Mouse (Mus musculus) right cerebral cortex, postnatal 25 days (tissue): ENCODE measurements around the gene Slc9a8.
A peak's percentile ranks its signal among the peaks of the same experiment; 100 is the strongest.
"Not testable (repeated sequence)": the region's sequence is repeated elsewhere in the genome, so short reads cannot be mapped to it uniquely, and the experiment has no call there.

Experiments
- DNase-seq: peaks from one replicate; pipeline ENCODE4 v3.0.0; 2022

Slc9a8 gene

DNA sequence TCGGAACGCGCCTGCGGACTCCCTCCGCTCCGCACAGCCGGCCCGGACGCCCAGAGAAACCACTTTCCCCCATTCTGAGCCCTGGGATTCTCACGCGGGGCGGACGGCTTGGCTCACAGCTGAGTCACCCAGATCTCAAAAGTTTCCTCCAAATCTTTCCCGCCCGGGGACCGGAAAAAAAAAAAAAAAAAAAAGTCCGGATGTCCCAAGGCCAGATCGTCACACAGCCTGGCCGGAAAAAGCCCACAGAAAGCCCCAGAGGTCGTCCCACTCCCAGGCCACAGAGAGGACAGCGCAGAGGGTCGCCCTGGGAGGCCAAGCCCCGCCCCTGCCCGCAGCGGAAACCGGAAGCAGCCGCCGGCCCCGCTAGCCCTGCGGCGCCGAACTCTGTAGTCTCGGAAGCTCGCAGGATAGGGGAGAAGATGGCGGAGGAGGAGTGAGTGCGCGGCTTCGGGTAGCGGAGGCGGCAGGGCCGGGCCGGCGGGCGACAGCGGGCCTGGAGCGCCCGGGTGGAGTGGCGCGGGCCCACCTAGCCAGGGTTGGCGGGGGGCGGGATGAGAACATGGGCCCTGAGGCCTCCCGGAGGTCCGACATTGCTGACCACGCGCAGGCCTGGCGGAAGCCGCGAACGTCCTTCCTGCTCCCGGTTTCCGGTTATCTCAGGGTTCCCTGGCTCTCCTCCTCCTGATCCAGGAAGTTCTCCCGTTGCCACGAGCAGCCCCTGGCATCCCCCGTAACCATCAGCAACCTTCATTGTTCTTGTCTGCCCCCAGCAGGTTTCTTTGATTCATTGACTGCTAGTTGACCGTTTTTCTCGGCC lies at the start of gene Slc9a8:
Gene Slc9a8 (plus strand): TSS at position 383 of the 820 bp plus-strand sequence.
- peak; percentile 95 for DNase-seq

- peak; percentile 42 for DNase-seq
Measured at GRCm38 (mm10) chr2:167373266-167373665, 48.2 kb upstream of the Slc9a8 start.

- peak; percentile 21 for DNase-seq
Measured at GRCm38 (mm10) chr2:167374191-167374805, 47.2 kb upstream of the Slc9a8 start.

DNA sequence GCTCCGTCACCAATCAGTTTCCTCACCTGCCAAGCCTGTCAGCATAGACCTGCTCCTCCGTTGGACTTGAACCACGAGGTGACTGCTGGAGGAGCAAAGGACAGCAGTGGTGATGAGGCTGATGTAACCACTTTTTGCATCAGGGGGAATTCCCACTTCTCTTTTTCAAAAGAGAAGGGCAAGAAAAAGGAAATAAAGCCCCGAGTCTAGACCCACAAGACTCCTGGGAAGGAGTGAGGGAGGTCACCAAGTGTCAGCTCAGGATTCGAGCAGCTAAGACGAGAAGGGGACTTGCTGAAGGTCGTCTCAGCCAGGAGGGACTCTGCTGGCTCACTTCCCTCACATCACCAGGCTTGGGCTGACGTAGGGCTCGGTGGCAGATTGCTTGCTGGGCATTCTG lies 46.4 kb upstream of the Slc9a8 start:
- DNase-seq, result no peak

DNA sequence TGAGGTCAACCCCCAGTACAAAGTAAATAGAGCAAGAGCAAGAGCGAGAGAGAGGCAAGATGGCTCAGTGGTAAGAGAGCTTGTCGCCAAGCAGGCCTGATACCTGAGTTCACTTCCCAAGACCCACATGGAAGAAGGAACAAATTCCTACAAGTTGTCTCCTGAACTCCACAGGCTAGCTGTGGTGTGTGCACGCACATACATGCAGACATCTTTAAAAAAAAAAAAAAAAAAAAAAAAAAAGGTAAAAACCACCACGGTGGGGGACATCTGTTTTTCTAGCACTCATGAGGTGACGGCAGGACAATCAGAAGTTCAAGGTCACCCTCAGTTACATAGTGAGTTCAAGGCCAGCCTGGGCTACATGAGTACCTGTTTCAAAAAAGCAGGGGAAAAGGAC lies 45.8 kb upstream of the Slc9a8 start:
- DNase-seq, result no peak

DNA sequence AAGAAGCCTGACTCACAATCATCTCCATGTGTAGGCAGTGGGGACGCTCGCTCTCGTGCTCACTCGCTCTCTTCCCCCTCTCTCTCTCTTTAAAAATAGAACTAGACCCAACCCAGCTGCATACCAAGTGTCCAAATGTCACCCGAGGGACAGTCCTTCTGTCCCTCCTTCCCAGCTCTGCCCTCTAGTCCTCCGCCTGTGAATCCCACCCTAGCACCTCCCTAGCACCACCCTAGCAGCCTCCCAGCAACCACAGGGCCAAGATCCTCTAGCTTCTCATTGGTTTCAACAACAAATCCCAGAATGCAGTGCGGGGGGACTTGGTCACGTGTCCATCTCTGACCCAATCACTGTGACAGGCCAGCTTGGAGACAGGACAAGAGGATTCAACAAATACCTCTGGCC lies 45.4 kb upstream of the Slc9a8 start:
- DNase-seq, result peak; percentile 25

- DNase-seq, result no peak
Measured at GRCm38 (mm10) chr2:167377697-167378096, 43.8 kb upstream of the Slc9a8 start.

- no peak for DNase-seq
Measured at GRCm38 (mm10) chr2:167378972-167379371, 42.5 kb upstream of the Slc9a8 start.

GRCm38 (mm10) chr2:167380615-167381285 lies 40.8 kb upstream of the Slc9a8 start:
- DNase-seq, result no peak

- no peak for DNase-seq
Measured at GRCm38 (mm10) chr2:167381596-167381995, 39.9 kb upstream of the Slc9a8 start.

GRCm38 (mm10) chr2:167382389-167382788 lies 39.1 kb upstream of the Slc9a8 start:
- DNase-seq, result no peak

- no peak for DNase-seq
Measured at GRCm38 (mm10) chr2:167383666-167384083, 37.8 kb upstream of the Slc9a8 start.

DNA sequence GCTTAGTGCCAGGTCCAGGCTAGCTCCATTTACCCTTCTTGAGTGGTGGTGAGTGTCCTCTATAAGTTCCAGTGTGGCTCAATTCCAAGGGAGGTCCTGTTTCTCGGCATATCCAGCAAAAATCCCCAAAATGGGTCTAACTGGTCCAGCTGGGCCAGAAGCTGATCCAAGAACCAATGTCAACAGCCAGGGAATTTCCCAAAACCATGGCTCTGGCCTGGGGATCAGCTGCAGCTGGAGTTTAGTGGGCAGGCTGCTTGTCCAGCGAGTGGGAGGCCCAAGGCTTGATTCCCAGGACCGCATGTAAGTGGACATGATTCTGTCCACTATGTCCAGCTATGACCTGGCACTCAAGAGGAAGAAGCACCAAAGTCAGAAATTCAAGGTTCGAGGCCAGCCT lies 35.1 kb upstream of the Slc9a8 start:
- no peak for DNase-seq

DNA sequence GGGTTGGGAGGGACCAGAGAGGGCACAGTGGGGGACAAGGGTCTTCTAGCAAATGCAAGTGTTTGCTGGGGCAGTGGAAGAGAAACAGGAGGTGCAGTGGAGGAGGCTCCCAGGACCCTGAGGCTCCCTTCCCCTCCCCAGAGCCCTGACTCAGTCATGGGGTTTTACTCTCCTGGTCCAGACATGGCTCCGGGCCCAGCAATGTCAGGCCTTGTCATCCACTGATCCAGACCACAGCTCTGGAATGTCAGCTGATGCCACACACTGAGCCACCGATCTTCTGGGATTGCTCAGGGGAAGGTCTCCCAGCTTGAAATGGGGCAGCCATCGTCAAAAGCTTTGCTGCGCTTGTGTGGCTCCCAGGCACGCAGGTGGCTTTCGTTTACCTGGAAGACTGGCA lies 34.5 kb upstream of the Slc9a8 start:
- DNase-seq, result no peak

- DNase-seq, result no peak
Measured at GRCm38 (mm10) chr2:167394426-167394825, 27.1 kb upstream of the Slc9a8 start.

- not testable (repeated sequence) for DNase-seq
Measured at GRCm38 (mm10) chr2:167396420-167396819, 25.1 kb upstream of the Slc9a8 start.

GRCm38 (mm10) chr2:167399012-167399411 lies 22.5 kb upstream of the Slc9a8 start:
- no peak for DNase-seq

GRCm38 (mm10) chr2:167399646-167400045 lies 21.9 kb upstream of the Slc9a8 start:
- no peak for DNase-seq

GRCm38 (mm10) chr2:167403085-167403484 lies 18.4 kb upstream of the Slc9a8 start:
- DNase-seq, result no peak

- no peak for DNase-seq
Measured at GRCm38 (mm10) chr2:167405101-167405880, 16.2 kb upstream of the Slc9a8 start.

- no peak for DNase-seq
Measured at GRCm38 (mm10) chr2:167407296-167407929, 14.1 kb upstream of the Slc9a8 start.

- DNase-seq, result no peak
Measured at GRCm38 (mm10) chr2:167414461-167414860, 7.1 kb upstream of the Slc9a8 start.
